Mouse (Mus musculus) midbrain, embryonic 12.5 days (tissue): ENCODE data around the gene Gm19668. TPM values are rescaled to one million over a fixed set of nuclear protein-coding genes. Genes with fewer than 3 reads are reported as not detected.
"Not testable (repeated sequence)": the region's sequence is repeated elsewhere in the genome, so short reads cannot be mapped to it uniquely, and the experiment has no call there.

Experiments used
- ATAC-seq: fragments of 200-750 bp; cut with Nextera tagmentation; 2 replicates; pipeline ENCODE4 v1.8.0; 2017; ENCODE audit warnings: low read depth, moderate TSS enrichment, moderate library complexity; ENCODE audit not compliant: low FRiP score
- H3K27ac ChIP-seq: fragments of 300-500 bp; sonication (generic); replicated peaks from 2 replicates; pipeline ENCODE4 v1.5.1; 2016; ENCODE audit warnings: mild to moderate bottlenecking
- H3K27me3 ChIP-seq: fragments of 300-500 bp; sonication (generic); 2 replicates; pipeline ENCODE4 v1.6.1; 2016; ENCODE audit warnings: mild to moderate bottlenecking
- H3K36me3 ChIP-seq: fragments of 300-500 bp; sonication (generic); 2 replicates; pipeline ENCODE4 v1.6.1; 2016
- H3K4me1 ChIP-seq: fragments of 300-500 bp; sonication (generic); 2 replicates; pipeline ENCODE4 v1.6.1; 2016
- H3K4me2 ChIP-seq: fragments of 300-500 bp; sonication (generic); replicated peaks from 2 replicates; pipeline ENCODE4 v1.6.1; 2016; ENCODE audit warnings: mild to moderate bottlenecking, moderate library complexity
- H3K4me3 ChIP-seq: fragments of 300-500 bp; sonication (generic); 2 replicates; pipeline ENCODE4 v1.5.1; 2016; ENCODE audit warnings: mild to moderate bottlenecking
- H3K9ac ChIP-seq: fragments of 300-500 bp; sonication (generic); replicated peaks from 2 replicates; pipeline ENCODE4 v1.6.1; 2016; ENCODE audit warnings: mild to moderate bottlenecking, moderate library complexity
- H3K9me3 ChIP-seq: fragments of 300-500 bp; sonication (generic); 2 replicates; pipeline ENCODE4 v1.6.1; 2016; ENCODE audit warnings: mild to moderate bottlenecking
- WGBS: fragments of 180-500 bp; shearing (Covaris S2); methylation state at CpG from one replicate; pipeline ENCODE4 v1.1.7; 2016; 5-methylcytosine and 5-hydroxymethylcytosine counted together
- polyA plus RNA-seq: library from polyadenylated mRNA; unstranded; fragments of >200 nt; fragmentation: Nextera tagmentation; extraction: Ambion mirVana; gene quantifications from 2 replicates; pipeline ENCODE4 v1.2.1, GENCODE M21; 2016

Gene Gm19668
- polyA plus RNA-seq, 1 experiment from 2014 or later, result not detected

GRCm38 (mm10) chr10:77804095-77804494 lies 5.2 kb upstream of the Gm19668 start:
- Histone ChIP-seq H3K4me1 (no peaks in the 10 kb centered on the region), H3K9me3 (no peaks in the 10 kb centered on the region)
- WGBS, result 86% methylated on average over 3 of the region's 3 CpGs

GRCm38 (mm10) chr10:77798164-77798920 lies 591 bp downstream of the Gm19668 start:
- 28% methylated on average over 3 of the region's 3 CpGs for WGBS
- not testable (repeated sequence) for H3K9me3 ChIP-seq, H3K4me2 ChIP-seq, ATAC-seq, H3K27me3 ChIP-seq, H3K9ac ChIP-seq, H3K4me3 ChIP-seq, H3K36me3 ChIP-seq
- peaks cover 11% of the 10 kb centered on the region; the same call in 1 of the 2 replicates for H3K4me1 ChIP-seq
- peak overlapping the region; percentile 52 for H3K27ac ChIP-seq

More at GRCm38 (mm10) chr10:77804095-77804494, 5.2 kb upstream of the Gm19668 start:
- Histone ChIP-seq H3K9ac (no peak overlapping the region), H3K27me3 (no peaks in the 10 kb centered on the region), H3K4me3 (no peak overlapping the region), H3K4me2 (no peak overlapping the region), H3K36me3 (no peaks in the 10 kb centered on the region), H3K27ac (no peak overlapping the region)
- no peak for ATAC-seq

- Histone ChIP-seq H3K4me2 (no peak overlapping the region), H3K4me1 (peaks cover 11% of the 10 kb centered on the region; the same call in 1 of the 2 replicates), H3K36me3 (no peaks in the 10 kb centered on the region), H3K27ac (peak overlapping the region; percentile 52), H3K4me3 (no peak overlapping the region), H3K27me3 (no peaks in the 10 kb centered on the region), H3K9ac (no peak overlapping the region; the same call in 1 of the 2 replicates), H3K9me3 (no peaks in the 10 kb centered on the region)
- no peak for ATAC-seq
- WGBS, result 13% methylated on average over 3 of the region's 3 CpGs
These were observed 1.3 kb downstream of the Gm19668 start for GRCm38 (mm10) chr10:77797677-77798076.

GRCm38 (mm10) chr10:77794976-77795375 lies 4.0 kb downstream of the Gm19668 start, which contains the start of gene Gm9639:
TSS of gene Gm9639 (minus strand) at chr10:77795076.
- Histone ChIP-seq H3K4me1 (peaks cover 11% of the 10 kb centered on the region; the same call in 1 of the 2 replicates), H3K36me3 (no peaks in the 10 kb centered on the region), H3K4me2 (no peak within 1 kb of the TSS), H3K27ac (no peak within 1 kb of the TSS), H3K9ac (no peak within 1 kb of the TSS), H3K27me3 (no peaks in the 10 kb centered on the region), H3K4me3 (no peak within 1 kb of the TSS), H3K9me3 (no peaks in the 10 kb centered on the region)
- 61% methylated on average over 2 of the region's 2 CpGs for WGBS
- ATAC-seq, result no peak

GRCm38 (mm10) chr10:77788621-77789020 lies 10.3 kb downstream of the Gm19668 start:
- H3K9ac ChIP-seq, result no peak overlapping the region
- H3K36me3 ChIP-seq, result no peaks in the 10 kb centered on the region
- ATAC-seq, result no peak
- H3K4me2 ChIP-seq, result no peak overlapping the region
- no peaks in the 10 kb centered on the region for H3K4me1 ChIP-seq
- no peak overlapping the region for H3K4me3 ChIP-seq
- H3K27me3 ChIP-seq, result no peaks in the 10 kb centered on the region
- 82% methylated on average over 2 of the region's 2 CpGs for WGBS
- H3K27ac ChIP-seq, result no peak overlapping the region
- no peaks in the 10 kb centered on the region for H3K9me3 ChIP-seq

GRCm38 (mm10) chr10:77787876-77788275 lies 11.1 kb downstream of the Gm19668 start, which contains the start of gene Gm7137:
TSS of gene Gm7137 (minus strand) at chr10:77788200.
- H3K9ac ChIP-seq, H3K4me1 ChIP-seq, H3K36me3 ChIP-seq, ATAC-seq, H3K4me2 ChIP-seq, H3K27ac ChIP-seq, H3K27me3 ChIP-seq, H3K9me3 ChIP-seq, H3K4me3 ChIP-seq: not testable (repeated sequence)
- 63% methylated on average over 1 of the region's 1 CpGs for WGBS

- not testable (repeated sequence) for H3K27me3 ChIP-seq, H3K36me3 ChIP-seq, H3K9ac ChIP-seq, H3K9me3 ChIP-seq, H3K4me3 ChIP-seq, H3K4me1 ChIP-seq, H3K27ac ChIP-seq, ATAC-seq, H3K4me2 ChIP-seq
- WGBS, result 87% methylated on average over 3 of the region's 3 CpGs
These were observed 15.5 kb downstream of the Gm19668 start for GRCm38 (mm10) chr10:77783396-77783795.

GRCm38 (mm10) chr10:77782442-77782841 lies 16.5 kb downstream of the Gm19668 start, which contains the start of gene Gm3250:
TSS of gene Gm3250 (minus strand) at chr10:77782542.
- not testable (repeated sequence) for H3K9ac ChIP-seq, H3K4me2 ChIP-seq, H3K9me3 ChIP-seq, H3K36me3 ChIP-seq, H3K27ac ChIP-seq, ATAC-seq, H3K4me3 ChIP-seq, H3K27me3 ChIP-seq, H3K4me1 ChIP-seq
- 38% methylated on average over 1 of the region's 1 CpGs for WGBS

GRCm38 (mm10) chr10:77776844-77777243 lies 22.1 kb downstream of the Gm19668 start, which contains the start of gene Gm7138:
TSS of gene Gm7138 (minus strand) at chr10:77776944.
- WGBS, result 71% methylated on average over 1 of the region's 1 CpGs

GRCm38 (mm10) chr10:77772142-77772541 lies 26.8 kb downstream of the Gm19668 start:
- H3K36me3 ChIP-seq, result not testable (repeated sequence)

More at GRCm38 (mm10) chr10:77776844-77777243, 22.1 kb downstream of the Gm19668 start, which contains the start of gene Gm7138:
- not testable (repeated sequence) for H3K4me1 ChIP-seq, ATAC-seq, H3K9ac ChIP-seq, H3K27ac ChIP-seq, H3K27me3 ChIP-seq, H3K36me3 ChIP-seq, H3K4me2 ChIP-seq, H3K9me3 ChIP-seq, H3K4me3 ChIP-seq

GRCm38 (mm10) chr10:77771225-77771624 lies 27.7 kb downstream of the Gm19668 start, which contains the start of gene Gm3238:
TSS of gene Gm3238 (minus strand) at chr10:77771325.
- not testable (repeated sequence) for H3K9me3 ChIP-seq, H3K4me3 ChIP-seq, H3K4me1 ChIP-seq, H3K9ac ChIP-seq, ATAC-seq, H3K27me3 ChIP-seq, H3K27ac ChIP-seq, H3K4me2 ChIP-seq, H3K36me3 ChIP-seq
- 100% methylated on average over 1 of the region's 1 CpGs for WGBS

More at GRCm38 (mm10) chr10:77772142-77772541, 26.8 kb downstream of the Gm19668 start:
- not testable (repeated sequence) for H3K9ac ChIP-seq, H3K27me3 ChIP-seq, H3K4me1 ChIP-seq, H3K4me2 ChIP-seq, ATAC-seq, H3K27ac ChIP-seq, H3K4me3 ChIP-seq, H3K9me3 ChIP-seq
- 86% methylated on average over 2 of the region's 3 CpGs for WGBS

- Histone ChIP-seq H3K27ac (no peak overlapping the region), H3K4me3 (no peak overlapping the region), H3K9ac (no peak overlapping the region), H3K9me3 (no peaks in the 10 kb centered on the region), H3K4me2 (no peak overlapping the region), H3K27me3 (no peaks in the 10 kb centered on the region), H3K4me1 (no peaks in the 10 kb centered on the region), H3K36me3 (no peaks in the 10 kb centered on the region)
- no peak for ATAC-seq
- WGBS, result 97% methylated on average over 1 of the region's 1 CpGs
These were observed 29.2 kb downstream of the Gm19668 start for GRCm38 (mm10) chr10:77769727-77770126.
